Mouse (Mus musculus) heart, adult 18-20 months (tissue): ENCODE results near the gene Dst. TPM values are rescaled to one million over a fixed set of nuclear protein-coding genes. Genes with fewer than 3 reads are reported as not detected.
A peak's percentile ranks its signal among the peaks of the same experiment; 100 is the strongest.

Source experiments
- DNase-seq, 2 experiments: peaks; one replicate each; pipeline ENCODE4 v3.0.0; 2021 to 2022; ENCODE audit warnings: mixed read lengths in 1 of 2
- total RNA-seq, 2 experiments: library from RNA; stranded (reverse); gene quantifications; 2 replicates each; pipeline ENCODE4 v1.2.3; 2021

Gene Dst
- total RNA-seq, 2 experiments from 2014 or later: 378 TPM

DNA sequence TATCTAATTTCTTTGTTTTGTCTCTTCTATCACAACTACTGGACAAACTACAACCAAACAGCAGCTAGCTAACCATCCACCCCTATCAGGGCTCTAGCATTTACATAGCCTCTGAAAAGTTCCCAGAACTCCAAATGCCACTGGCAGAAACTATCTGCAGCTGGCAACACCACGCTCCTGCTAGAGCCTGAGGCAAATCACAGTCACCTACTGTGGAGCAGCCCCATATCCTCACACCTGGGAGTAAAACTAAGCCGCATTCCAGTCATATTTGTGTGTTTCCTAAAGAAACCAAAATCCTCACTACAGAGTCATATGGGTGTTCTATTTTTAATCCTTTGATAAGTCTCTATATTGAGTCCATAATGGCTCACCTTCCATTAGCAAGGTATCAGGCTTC is 194.6 kb downstream of the Dst start:
- no peak for DNase-seq

GRCm38 (mm10) chr1:34103176-34103575 is 195.2 kb downstream of the Dst start:
- DNase-seq: no peak

- DNase-seq: peak in 1 of 2 experiments; percentile 49
These were observed 195.7 kb downstream of the Dst start for GRCm38 (mm10) chr1:34103713-34104172.

DNA sequence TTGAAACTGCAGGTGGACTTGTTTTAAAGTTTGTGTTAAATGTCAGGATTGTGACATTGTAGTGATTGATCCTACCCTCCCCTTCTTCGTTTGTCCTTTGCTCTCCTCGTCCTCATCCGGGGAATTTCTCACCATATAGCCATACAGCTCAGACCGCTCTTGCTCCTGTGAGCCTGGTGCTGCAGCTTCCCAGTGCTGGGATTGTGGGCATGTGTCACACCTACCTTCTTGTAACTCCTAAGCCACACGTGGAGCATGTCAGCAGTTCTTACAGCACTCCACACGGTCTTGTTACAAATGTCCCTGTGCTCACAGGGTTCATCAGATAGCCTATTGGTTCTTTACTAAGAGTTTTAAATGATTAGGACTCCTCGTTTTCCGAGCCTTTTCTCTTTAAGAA is 196.8 kb downstream of the Dst start:
- DNase-seq: no peak

GRCm38 (mm10) chr1:34106606-34107005 is 198.6 kb downstream of the Dst start:
- DNase-seq: no peak

GRCm38 (mm10) chr1:34107076-34107475 is 199.1 kb downstream of the Dst start:
- no peak for DNase-seq

DNA sequence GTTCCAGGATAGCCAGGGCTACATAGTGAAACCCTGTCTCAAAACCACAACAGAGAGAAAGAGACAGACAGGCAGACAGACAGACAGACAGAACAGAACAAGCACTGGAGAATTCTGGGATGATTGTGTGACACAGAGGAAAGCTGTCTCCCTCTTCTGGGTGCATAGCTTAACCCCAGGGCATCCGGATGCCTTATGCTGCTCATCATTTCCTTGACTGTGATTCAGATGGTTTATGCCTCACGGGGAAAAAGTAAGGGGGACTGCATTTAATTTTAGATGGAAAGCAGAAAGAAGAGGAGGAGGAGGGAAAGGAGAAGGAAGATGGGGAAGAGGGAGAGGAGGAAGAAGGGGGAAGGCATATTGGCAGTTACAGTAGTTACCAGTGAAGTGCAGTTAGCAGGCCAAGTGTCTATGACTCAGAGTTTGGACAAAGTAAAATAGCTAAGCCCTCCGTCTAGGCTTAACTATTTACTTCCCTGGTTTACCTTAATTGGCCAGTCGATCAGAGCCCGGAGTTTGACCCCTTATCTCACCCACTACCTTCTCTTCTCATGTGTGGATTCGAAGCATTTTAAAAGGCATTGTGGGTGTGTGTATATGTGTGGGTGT is 201.7 kb downstream of the Dst start:
- no peak for DNase-seq

GRCm38 (mm10) chr1:34110862-34111261 is 202.8 kb downstream of the Dst start:
- no peak for DNase-seq

- no peak for DNase-seq
These were observed 203.9 kb downstream of the Dst start for GRCm38 (mm10) chr1:34111954-34112353.

DNA sequence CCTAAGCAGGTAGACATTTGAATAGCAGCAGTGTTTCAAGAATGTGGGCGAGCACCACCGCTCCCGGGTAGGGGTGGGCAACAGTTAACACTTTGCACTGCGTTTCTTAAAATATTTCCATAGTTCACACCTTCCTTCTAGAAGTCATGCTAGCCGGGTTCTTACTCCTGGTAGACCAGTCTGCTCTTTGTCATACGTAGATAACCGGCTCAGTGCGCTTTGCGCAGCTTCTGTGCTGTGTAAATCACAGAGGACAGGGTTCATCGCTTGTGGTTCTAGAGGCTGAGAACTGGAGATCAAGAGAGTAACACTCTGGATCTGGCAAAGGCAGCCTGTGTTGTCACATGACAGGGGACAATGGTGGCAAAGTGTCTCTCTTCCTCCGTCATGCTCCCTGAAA is 208.4 kb downstream of the Dst start:
- no peak for DNase-seq

GRCm38 (mm10) chr1:34117056-34117455 is 209.0 kb downstream of the Dst start:
- DNase-seq: no peak

DNA sequence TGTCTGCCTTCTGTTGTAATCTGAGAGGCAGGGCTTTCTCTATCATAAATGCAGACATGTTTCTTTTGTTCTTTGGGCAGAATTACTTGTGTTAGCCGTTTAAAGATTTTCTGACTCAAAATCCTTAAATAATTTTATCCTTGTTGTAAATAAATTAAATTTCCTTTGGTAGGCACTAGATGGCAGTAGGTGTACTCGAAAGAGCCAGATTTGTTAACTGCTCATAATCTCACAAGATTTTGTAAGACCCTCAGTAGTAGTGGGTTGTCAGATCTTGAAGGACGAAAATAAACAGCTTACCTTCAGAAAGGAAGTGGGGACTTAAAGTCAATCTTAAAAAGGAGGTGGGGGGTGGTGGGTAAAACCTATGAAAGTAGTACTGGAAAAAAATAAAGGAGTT is 209.7 kb downstream of the Dst start:
- DNase-seq: no peak

- DNase-seq: peak; percentile 72 to 80
These were observed 212.0 kb downstream of the Dst start for GRCm38 (mm10) chr1:34120066-34120465.

DNA sequence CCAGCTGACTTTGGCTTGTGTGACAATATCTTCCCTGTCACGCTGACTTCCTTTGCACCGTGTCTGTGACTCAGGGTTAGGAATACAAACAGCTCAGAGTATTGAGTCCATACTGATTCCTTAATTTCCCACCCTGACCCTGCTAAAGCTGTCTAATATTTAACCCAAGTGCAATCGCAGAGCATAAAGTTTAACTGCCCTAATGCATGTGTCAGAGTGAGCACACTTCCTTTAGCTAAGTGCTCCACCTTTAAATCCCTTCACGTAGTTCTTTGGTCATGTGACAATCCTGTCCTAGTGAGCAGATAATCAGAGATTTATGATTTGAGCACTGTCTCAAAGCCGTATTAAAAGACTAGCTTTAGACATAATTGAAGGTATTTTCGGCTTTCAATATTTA is 212.6 kb downstream of the Dst start:
- no peak for DNase-seq

GRCm38 (mm10) chr1:34121157-34122015 is 213.4 kb downstream of the Dst start:
- peak; percentile 90 to 95 for DNase-seq

DNA sequence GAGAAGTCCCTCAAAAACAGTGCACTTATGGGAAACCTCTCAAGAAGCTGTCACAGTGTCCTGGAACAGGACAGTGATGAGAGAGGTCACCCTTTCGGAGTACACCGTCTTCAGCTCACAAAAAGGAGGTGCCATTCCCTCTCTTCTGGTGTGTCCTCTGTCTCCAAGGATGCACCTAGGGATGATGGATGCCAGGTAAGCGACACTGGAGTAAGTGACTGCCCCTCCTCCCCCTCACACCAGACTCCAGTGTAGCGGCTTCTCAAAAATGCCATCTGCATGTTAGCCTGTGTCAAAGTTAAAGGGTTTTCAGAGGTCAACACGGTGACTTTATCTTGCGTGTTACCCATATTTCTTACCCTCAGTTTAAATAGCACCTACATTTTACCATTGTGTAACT is 214.2 kb downstream of the Dst start:
- DNase-seq: no peak

DNA sequence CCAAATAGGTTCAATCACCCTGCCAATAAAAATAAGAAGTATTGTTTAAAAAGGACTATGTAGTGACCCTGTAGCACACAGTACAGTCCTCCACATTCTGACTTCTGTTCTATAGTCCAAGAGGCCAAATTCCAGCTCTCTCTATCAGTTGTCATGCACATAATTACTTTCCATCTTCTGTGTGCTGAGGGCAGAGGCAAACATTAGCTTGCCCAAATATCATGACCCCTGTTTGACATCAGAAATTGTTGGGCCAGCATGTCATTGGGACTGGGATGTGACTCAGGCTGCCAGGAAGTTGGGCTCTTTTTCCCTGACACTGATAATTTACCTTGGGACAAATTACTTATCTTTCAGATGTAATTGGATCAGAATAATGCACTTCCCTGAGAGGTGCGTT is 214.9 kb downstream of the Dst start:
- DNase-seq: peak; percentile 48 to 51

DNA sequence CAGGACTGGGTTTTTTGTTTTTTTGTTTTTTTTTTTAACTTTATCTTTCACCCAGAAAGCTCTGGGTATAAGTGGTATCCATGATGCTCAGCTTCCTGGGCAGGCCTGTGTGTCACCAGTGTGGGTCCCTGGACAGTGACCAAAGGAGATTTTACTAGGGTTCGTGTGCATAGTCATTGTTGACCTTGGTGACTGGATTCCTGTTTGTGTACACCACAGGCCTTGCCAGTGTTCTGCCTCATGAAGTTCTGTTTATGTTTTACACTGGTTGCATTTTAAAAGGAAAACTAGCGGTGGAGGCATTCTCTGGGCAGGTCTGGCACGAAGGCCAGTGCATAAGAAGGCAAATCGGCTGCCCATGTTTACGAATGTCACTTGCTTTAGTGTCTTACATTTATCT is 215.3 kb downstream of the Dst start:
- DNase-seq: peak in 1 of 2 experiments; percentile 65

- no peak for DNase-seq
These were observed 216.4 kb downstream of the Dst start for GRCm38 (mm10) chr1:34124376-34124775.

- DNase-seq: no peak
These were observed 217.1 kb downstream of the Dst start for GRCm38 (mm10) chr1:34125148-34125547.

- DNase-seq: no peak
These were observed 219.9 kb downstream of the Dst start for GRCm38 (mm10) chr1:34127714-34128474.

DNA sequence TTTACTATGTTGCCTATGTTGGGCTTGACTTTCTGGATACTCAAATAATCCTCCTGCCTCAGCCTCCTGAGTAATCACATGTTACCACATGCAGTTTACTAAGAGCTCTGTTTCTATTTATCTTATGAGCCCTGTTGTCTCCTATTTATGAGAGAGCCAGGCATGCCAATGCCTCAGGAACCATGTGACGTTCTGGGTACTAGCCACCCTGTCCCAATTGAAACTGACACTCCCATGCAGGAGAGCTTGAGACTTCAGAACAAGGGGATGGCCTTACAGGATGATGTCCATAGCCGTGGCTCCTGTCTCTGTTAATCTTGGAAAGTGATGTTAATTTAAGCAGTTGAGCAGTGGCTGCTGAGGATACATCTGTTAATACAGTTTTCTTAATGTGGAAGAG is 220.8 kb downstream of the Dst start:
- peak in 1 of 2 experiments; percentile 49 for DNase-seq

DNA sequence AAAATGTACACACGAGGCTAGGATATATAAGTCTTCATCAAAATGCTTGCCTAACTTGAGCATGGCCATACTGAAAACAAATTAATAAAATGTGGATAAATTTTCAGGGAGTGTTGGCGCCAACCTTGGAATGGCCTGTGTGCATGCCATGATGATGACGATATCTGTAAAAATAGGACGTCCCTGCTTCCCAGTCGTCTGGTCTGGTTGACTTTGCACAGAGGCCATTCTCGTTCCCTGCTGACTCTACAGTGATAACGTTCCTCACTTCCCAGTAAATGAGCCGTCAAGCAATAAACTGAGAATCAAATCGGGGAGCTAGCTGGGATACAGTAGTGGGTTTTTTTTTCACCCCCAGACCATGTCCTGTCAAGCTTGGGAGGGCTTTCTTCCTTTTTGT is 221.7 kb downstream of the Dst start:
- DNase-seq: peak; percentile 72 to 79
